Mouse (Mus musculus): ENCODE measurements around the gene Atf3. TPM values are rescaled to one million over a fixed set of nuclear protein-coding genes. Genes with fewer than 3 reads are reported as not detected.
A peak's percentile ranks its signal among the peaks of the same experiment; 100 is the strongest.

The Atf3 gene
- polyA plus RNA-seq, 1 experiment from 2014 or later, result 8.2 TPM

GRCm38 (mm10) chr1:191215776-191216661, 1.8 kb downstream of the Atf3 start:
- Histone ChIP-seq H3K27me3 (replicated peaks; ENCODE audit: insufficient read depth, low read length) (no peaks in the 10 kb centered on the region), H3K9me3 (ENCODE audit: low read length) (no peaks in the 10 kb centered on the region), H3K4me3 (ENCODE audit: low read depth, low read length) (no peak overlapping the region), H3K27ac (ENCODE audit: low read length) (no peak overlapping the region), H3K4me1 (ENCODE audit: insufficient read depth, low read depth, low read length) (no peaks in the 10 kb centered on the region), H3K9ac (replicated peaks; ENCODE audit: low read depth) (no peak overlapping the region; the same call in 1 of the 2 replicates), H3K4me2 (replicated peaks; ENCODE audit: low read depth, low read length) (peak overlapping the region; percentile 27; the same call in 1 of the 2 replicates), H3K36me3 (ENCODE audit: insufficient read depth, low read length) (no peaks in the 10 kb centered on the region)
- TF ChIP-seq CTCF (IDR thresholded peaks at IDR 0.05) (no peak), EP300 (IDR thresholded peaks at IDR 0.05) (no peak)
- peak; percentile 46 for DNase-seq (ENCODE audit: low spot score)
- ATAC-seq, result peak; percentile 57
- WGBS, result 26% methylated on average over 19 of the region's 19 CpGs

- no peaks in the 10 kb centered on the region for H3K9me3 ChIP-seq (ENCODE audit: low read length)
- ATAC-seq, result no peak
- H3K36me3 ChIP-seq (ENCODE audit: insufficient read depth, low read length), result no peaks in the 10 kb centered on the region
- DNase-seq (ENCODE audit: low spot score), result no peak
- no peak overlapping the region for H3K4me3 ChIP-seq (ENCODE audit: low read depth, low read length)
- no peak overlapping the region for H3K27ac ChIP-seq (ENCODE audit: low read length)
- no peak overlapping the region for H3K9ac ChIP-seq (replicated peaks; ENCODE audit: low read depth)
- TF ChIP-seq EP300 (IDR thresholded peaks at IDR 0.05), result no peak
- TF ChIP-seq CTCF (IDR thresholded peaks at IDR 0.05), result no peak
- 26% methylated on average over 2 of the region's 2 CpGs for WGBS
- no peaks in the 10 kb centered on the region for H3K4me1 ChIP-seq (ENCODE audit: insufficient read depth, low read depth, low read length)
- no peaks in the 10 kb centered on the region for H3K27me3 ChIP-seq (replicated peaks; ENCODE audit: insufficient read depth, low read length)
- H3K4me2 ChIP-seq (replicated peaks; ENCODE audit: low read depth, low read length), result no peak overlapping the region
Observed at GRCm38 (mm10) chr1:191211096-191211495, 6.7 kb downstream of the Atf3 start.

GRCm38 (mm10) chr1:191205791-191206190, 12.0 kb downstream of the Atf3 start:
- DNase-seq (ENCODE audit: low spot score) (no peak), ATAC-seq (no peak)
- no peaks in the 10 kb centered on the region for H3K9me3 ChIP-seq (ENCODE audit: low read length)
- no peaks in the 10 kb centered on the region for H3K27me3 ChIP-seq (replicated peaks; ENCODE audit: insufficient read depth, low read length)
- 70% methylated on average over 5 of the region's 5 CpGs for WGBS
- no peak overlapping the region for H3K4me3 ChIP-seq (ENCODE audit: low read depth, low read length)
- no peaks in the 10 kb centered on the region for H3K36me3 ChIP-seq (ENCODE audit: insufficient read depth, low read length)
- no peak overlapping the region for H3K27ac ChIP-seq (ENCODE audit: low read length)
- H3K4me1 ChIP-seq (ENCODE audit: insufficient read depth, low read depth, low read length), result no peaks in the 10 kb centered on the region
- no peak overlapping the region for H3K4me2 ChIP-seq (replicated peaks; ENCODE audit: low read depth, low read length)
- TF ChIP-seq CTCF (IDR thresholded peaks at IDR 0.05), result no peak
- no peak for TF ChIP-seq EP300 (IDR thresholded peaks at IDR 0.05)
- H3K9ac ChIP-seq (replicated peaks; ENCODE audit: low read depth), result no peak overlapping the region

GRCm38 (mm10) chr1:191204876-191205275, 13.0 kb downstream of the Atf3 start:
- Histone ChIP-seq H3K4me1 (ENCODE audit: insufficient read depth, low read depth, low read length) (no peaks in the 10 kb centered on the region), H3K4me3 (ENCODE audit: low read depth, low read length) (no peak overlapping the region), H3K27ac (ENCODE audit: low read length) (no peak overlapping the region), H3K36me3 (ENCODE audit: insufficient read depth, low read length) (no peaks in the 10 kb centered on the region), H3K9me3 (ENCODE audit: low read length) (no peaks in the 10 kb centered on the region), H3K27me3 (replicated peaks; ENCODE audit: insufficient read depth, low read length) (no peaks in the 10 kb centered on the region), H3K4me2 (replicated peaks; ENCODE audit: low read depth, low read length) (no peak overlapping the region), H3K9ac (replicated peaks; ENCODE audit: low read depth) (no peak overlapping the region)
- ATAC-seq (no peak), DNase-seq (ENCODE audit: low spot score) (no peak)
- TF ChIP-seq EP300 (IDR thresholded peaks at IDR 0.05) (no peak), CTCF (IDR thresholded peaks at IDR 0.05) (no peak)
- 37% methylated on average over 5 of the region's 5 CpGs for whole genome bisulfite sequencing

- Histone ChIP-seq H3K27ac (ENCODE audit: low read length) (no peak overlapping the region), H3K4me2 (replicated peaks; ENCODE audit: low read depth, low read length) (no peak overlapping the region), H3K9ac (replicated peaks; ENCODE audit: low read depth) (no peak overlapping the region), H3K27me3 (replicated peaks; ENCODE audit: insufficient read depth, low read length) (no peaks in the 10 kb centered on the region), H3K4me1 (ENCODE audit: insufficient read depth, low read depth, low read length) (no peaks in the 10 kb centered on the region), H3K4me3 (ENCODE audit: low read depth, low read length) (no peak overlapping the region), H3K9me3 (ENCODE audit: low read length) (no peaks in the 10 kb centered on the region), H3K36me3 (ENCODE audit: insufficient read depth, low read length) (no peaks in the 10 kb centered on the region)
- 75% methylated on average over 2 of the region's 2 CpGs for WGBS
- TF ChIP-seq CTCF (IDR thresholded peaks at IDR 0.05), result no peak
- TF ChIP-seq EP300 (IDR thresholded peaks at IDR 0.05), result no peak
- DNase-seq (ENCODE audit: low spot score), result no peak
- no peak for ATAC-seq
Observed at GRCm38 (mm10) chr1:191203496-191203895, 14.3 kb downstream of the Atf3 start.

- Histone ChIP-seq H3K9me3 (ENCODE audit: low read length) (no peaks in the 10 kb centered on the region), H3K36me3 (ENCODE audit: insufficient read depth, low read length) (no peaks in the 10 kb centered on the region), H3K4me2 (replicated peaks; ENCODE audit: low read depth, low read length) (no peak overlapping the region), H3K27ac (ENCODE audit: low read length) (no peak overlapping the region), H3K9ac (replicated peaks; ENCODE audit: low read depth) (no peak overlapping the region), H3K4me3 (ENCODE audit: low read depth, low read length) (no peak overlapping the region), H3K27me3 (replicated peaks; ENCODE audit: insufficient read depth, low read length) (no peaks in the 10 kb centered on the region), H3K4me1 (ENCODE audit: insufficient read depth, low read depth, low read length) (no peaks in the 10 kb centered on the region)
- DNase-seq (ENCODE audit: low spot score) (no peak), ATAC-seq (no peak)
- 82% methylated on average over 11 of the region's 11 CpGs for WGBS
- TF ChIP-seq EP300 (IDR thresholded peaks at IDR 0.05) (no peak), CTCF (IDR thresholded peaks at IDR 0.05) (peak; percentile 25)
Observed at GRCm38 (mm10) chr1:191202208-191202952, 15.5 kb downstream of the Atf3 start.

Data from lung, postnatal 0 days (tissue).